25 mouse cellular contexts compared by ENCODE assay signal in genomic region chr9:33914919-33915318, GRCm38 (mm10).
DNase-seq lines count a peak whose midpoint lies in the region; ATAC-seq and TF ChIP-seq lines count a peak whose summit lies in the region.
"Had no signal": no experiment of that assay in that cellular context is flagged by ENCODE, and none has a peak within 500 bp of the region (broad histone marks: within the 10 kb centered on the region; RNA-seq: fewer than 3 reads in every experiment).

No protein-coding gene starts in this region.

- WGBS in forebrain, embryonic 16.5 days: 59% methylated on average over 4 of the region's 4 CpGs
- WGBS in forebrain, embryonic 13.5 days: 70% methylated on average over 4 of the region's 4 CpGs
- WGBS in limb, embryonic 14.5 days: 74% methylated on average over 4 of the region's 4 CpGs
- 91% methylated on average over 4 of the region's 4 CpGs for WGBS in limb, embryonic 10.5 days

- peak; percentile 18 for DNase-seq in limb, embryonic 14.5 days (ENCODE audit: low spot score)
- no peak for DNase-seq in limb, embryonic 10.5 days (ENCODE audit: low spot score)
- DNase-seq in lung, postnatal 4 days: peak; percentile 34 to 70
- no peak for DNase-seq in lung, postnatal 25 days (ENCODE audit: low spot score)
- DNase-seq in right cerebral cortex, postnatal 14 days: no peak
- DNase-seq: adrenal gland, postnatal 25 days; cerebellum, adult 18-20 months; heart, postnatal 10 days; kidney, adult 8-10 months; layer of hippocampus, postnatal 36 days; thymus, adult 2 months; thymus, postnatal 36 days had no signal

- H3K27me3 ChIP-seq in forebrain, embryonic 16.5 days (replicated peaks; ENCODE audit: control insufficient read depth, insufficient read depth, low read length): no peaks in the 10 kb centered on the region
- peaks cover 8% of the 10 kb centered on the region; the same call in 1 of the 2 replicates for H3K27me3 ChIP-seq in forebrain, embryonic 13.5 days
- H3K27me3 ChIP-seq in limb, embryonic 14.5 days (ENCODE audit: control insufficient read depth, insufficient read depth, low read length): no peaks in the 10 kb centered on the region
- no peaks in the 10 kb centered on the region for H3K27me3 ChIP-seq in limb, embryonic 10.5 days (ENCODE audit: low read depth, poor library complexity, severe bottlenecking)
- H3K27me3 ChIP-seq: embryonic facial prominence, embryonic 13.5 days; heart, embryonic 13.5 days; limb, embryonic 12.5 days; neural tube, embryonic 12.5 days had no signal

- no peaks in the 10 kb centered on the region for H3K4me1 ChIP-seq in forebrain, embryonic 16.5 days (replicated peaks; ENCODE audit: control insufficient read depth, insufficient read depth, low read length)
- H3K4me1 ChIP-seq in forebrain, embryonic 13.5 days: peaks cover 16% of the 10 kb centered on the region
- no peaks in the 10 kb centered on the region for H3K4me1 ChIP-seq in limb, embryonic 14.5 days (ENCODE audit: control insufficient read depth, insufficient read depth, low read length)
- H3K4me1 ChIP-seq in limb, embryonic 10.5 days: no peaks in the 10 kb centered on the region; the same call in 1 of the 2 replicates
- H3K4me1 ChIP-seq: embryonic facial prominence, embryonic 13.5 days; forebrain, embryonic 10.5 days; heart, embryonic 13.5 days; limb, embryonic 12.5 days; midbrain, embryonic 10.5 days; neural tube, embryonic 12.5 days had no signal

- H3K4me2 ChIP-seq in forebrain, embryonic 16.5 days (ENCODE audit: low read length): no peak overlapping the region
- H3K4me2 ChIP-seq in forebrain, embryonic 13.5 days: no peak overlapping the region
- H3K4me2 ChIP-seq in limb, embryonic 14.5 days (replicated peaks; ENCODE audit: low read depth, low read length, severe bottlenecking): no peak overlapping the region
- H3K4me2 ChIP-seq: embryonic facial prominence, embryonic 13.5 days; heart, embryonic 13.5 days; limb, embryonic 12.5 days; liver, embryonic 11.5 days; neural tube, embryonic 12.5 days had no signal

- no peaks in the 10 kb centered on the region for H3K36me3 ChIP-seq in forebrain, embryonic 16.5 days (ENCODE audit: control insufficient read depth, insufficient read depth)
- H3K36me3 ChIP-seq in forebrain, embryonic 13.5 days (ENCODE audit: poor library complexity, severe bottlenecking): no peaks in the 10 kb centered on the region
- no peaks in the 10 kb centered on the region for H3K36me3 ChIP-seq in limb, embryonic 14.5 days (ENCODE audit: control insufficient read depth, insufficient read depth, low read length)
- H3K36me3 ChIP-seq in limb, embryonic 10.5 days: no peaks in the 10 kb centered on the region
- H3K36me3 ChIP-seq: embryonic facial prominence, embryonic 13.5 days; forebrain, embryonic 10.5 days; heart, embryonic 13.5 days; limb, embryonic 12.5 days; midbrain, embryonic 10.5 days; neural tube, embryonic 12.5 days had no signal

- ATAC-seq in forebrain, embryonic 16.5 days: 0 out of 2 replicates have a peak, but pooled peaks have one; percentile 40
- no peak for ATAC-seq in forebrain, embryonic 13.5 days
- ATAC-seq in limb, embryonic 14.5 days (ENCODE audit: low FRiP score, low read depth): no peak
- ATAC-seq: intestine, embryonic 16.5 days; midbrain, embryonic 16.5 days had no signal

- TF ChIP-seq POLR2A in limb, embryonic 14.5 days (IDR thresholded peaks at IDR 0.05; ENCODE audit: borderline replicate concordance, extremely low read depth, insufficient read depth, insufficient read length): no peak

- H3K9ac ChIP-seq in forebrain, embryonic 16.5 days (replicated peaks; ENCODE audit: low read depth, low read length): no peak overlapping the region
- H3K9ac ChIP-seq in forebrain, embryonic 13.5 days: no peak overlapping the region
- no peak overlapping the region for H3K9ac ChIP-seq in limb, embryonic 14.5 days (ENCODE audit: low read depth, low read length, severe bottlenecking)
- H3K9ac ChIP-seq: embryonic facial prominence, embryonic 13.5 days; heart, embryonic 13.5 days; limb, embryonic 12.5 days; neural tube, embryonic 12.5 days had no signal

- H3K4me3 ChIP-seq in forebrain, embryonic 16.5 days (replicated peaks; ENCODE audit: low read length): no peak overlapping the region
- H3K4me3 ChIP-seq in forebrain, embryonic 13.5 days: no peak overlapping the region
- no peak overlapping the region for H3K4me3 ChIP-seq in limb, embryonic 14.5 days (replicated peaks; ENCODE audit: low read length)
- H3K4me3 ChIP-seq in limb, embryonic 10.5 days: no peak overlapping the region
- H3K4me3 ChIP-seq: embryonic facial prominence, embryonic 13.5 days; forebrain, embryonic 10.5 days; heart, embryonic 13.5 days; limb, embryonic 12.5 days; midbrain, embryonic 10.5 days; myocyte; neural tube, embryonic 12.5 days had no signal

- H3K9me3 ChIP-seq in forebrain, embryonic 16.5 days (ENCODE audit: control insufficient read depth, low read length): no peaks in the 10 kb centered on the region
- no peaks in the 10 kb centered on the region for H3K9me3 ChIP-seq in forebrain, embryonic 13.5 days (replicated peaks)
- no peaks in the 10 kb centered on the region for H3K9me3 ChIP-seq in limb, embryonic 14.5 days (ENCODE audit: control insufficient read depth, low read length)
- no peaks in the 10 kb centered on the region for H3K9me3 ChIP-seq in limb, embryonic 10.5 days (replicated peaks)
- H3K9me3 ChIP-seq: embryonic facial prominence, embryonic 13.5 days; forebrain, embryonic 10.5 days; heart, embryonic 13.5 days; limb, embryonic 12.5 days; midbrain, embryonic 10.5 days; neural tube, embryonic 12.5 days had no signal

- no peak overlapping the region for H3K27ac ChIP-seq in forebrain, embryonic 16.5 days (ENCODE audit: low read length)
- no peak overlapping the region for H3K27ac ChIP-seq in forebrain, embryonic 13.5 days
- H3K27ac ChIP-seq in limb, embryonic 14.5 days (replicated peaks; ENCODE audit: low read depth, low read length): no peak overlapping the region
- no peak overlapping the region for H3K27ac ChIP-seq in limb, embryonic 10.5 days
- H3K27ac ChIP-seq: embryonic facial prominence, embryonic 13.5 days; forebrain, embryonic 10.5 days; heart, embryonic 13.5 days; kidney, postnatal 0 days; limb, embryonic 12.5 days; midbrain, embryonic 10.5 days; neural tube, embryonic 12.5 days had no signal

Comparison
In these comparisons a context has a peak if more than half of its experiments do, and no peak if none do; other contexts are left out.
1. DNase-seq: peak in limb, embryonic 14.5 days (single experiment) and lung, postnatal 4 days (2 of 2); none in limb, embryonic 10.5 days (single experiment), lung, postnatal 25 days (single experiment) and right cerebral cortex, postnatal 14 days (single experiment).